Mouse (Mus musculus) E14TG2a.4 (cell line): ENCODE measurements around the gene Fam117b.

Source experiments
- H3K27me3 ChIP-seq: 2 replicates; pipeline ENCODE4 v1.6.1; 2014; ENCODE audit warnings: low read length, control low read depth; ENCODE audit not compliant: insufficient read depth
- H3K36me3 ChIP-seq: 2 replicates; pipeline ENCODE4 v1.6.1; 2014; ENCODE audit warnings: low read length, control low read depth; ENCODE audit not compliant: insufficient read depth
- H3K4me1 ChIP-seq: replicated peaks from 2 replicates; pipeline ENCODE4 v1.6.1; 2014; ENCODE audit warnings: low read depth, low read length, control low read depth
- H3K4me3 ChIP-seq: replicated peaks from 2 replicates; pipeline ENCODE4 v1.5.1; 2014; ENCODE audit warnings: mild to moderate bottlenecking, low read length
- H3K9me3 ChIP-seq: 2 replicates; pipeline ENCODE4 v1.6.1; 2014; ENCODE audit warnings: low read length, control low read depth
- CTCF ChIP-seq: conservative IDR thresholded peaks from 2 replicates; pipeline ENCODE4 v1.5.1; 2014; ENCODE audit warnings: low read length
- NANOG ChIP-seq: IDR thresholded peaks from 2 replicates; pipeline ENCODE4 v1.6.1; 2014; ENCODE audit warnings: borderline replicate concordance, low read length, mixed read lengths
- POU5F1 ChIP-seq: IDR thresholded peaks from 2 replicates; pipeline ENCODE4 v1.6.1; 2014; ENCODE audit warnings: low read length, borderline replicate concordance

The Fam117b gene

GRCm38 (mm10) chr1:59892777-59893176 lies 20.0 kb upstream of the Fam117b start:
- H3K4me1 ChIP-seq: 0 out of 2 replicates have a peak, but pooled peaks cover 3% of the 10 kb centered on the region
- no peaks in the 10 kb centered on the region for H3K27me3 ChIP-seq
- H3K4me3 ChIP-seq: no peak overlapping the region
- no peaks in the 10 kb centered on the region; the same call in 1 of the 2 replicates for H3K9me3 ChIP-seq
- TF ChIP-seq POU5F1 (no peak), NANOG (no peak), CTCF (0 out of 2 replicates have a peak, but pooled peaks have one; percentile 4)
- no peaks in the 10 kb centered on the region for H3K36me3 ChIP-seq

DNA sequence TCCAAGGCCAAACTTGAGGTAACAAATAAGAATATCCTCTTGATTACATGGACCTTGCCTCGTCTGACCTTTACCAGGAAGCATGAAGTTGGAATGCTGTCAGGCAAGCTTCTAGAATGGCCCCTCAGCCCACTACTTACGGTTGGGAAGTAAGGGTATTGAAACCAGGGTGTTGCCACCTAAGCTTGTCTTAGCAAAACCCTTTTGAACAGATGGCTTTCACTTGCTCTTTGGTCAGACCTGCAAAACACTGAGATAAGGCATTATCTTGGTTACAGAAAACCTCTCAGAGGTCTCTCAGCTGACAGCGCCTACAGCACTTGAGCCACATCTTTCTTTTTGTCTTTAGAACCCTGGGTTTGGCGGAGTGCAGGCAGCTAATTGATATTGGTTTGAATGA lies 18.8 kb upstream of the Fam117b start:
- Histone ChIP-seq H3K9me3 (no peaks in the 10 kb centered on the region; the same call in 1 of the 2 replicates), H3K4me3 (no peak overlapping the region), H3K36me3 (no peaks in the 10 kb centered on the region), H3K27me3 (no peaks in the 10 kb centered on the region), H3K4me1 (0 out of 2 replicates have a peak, but pooled peaks cover 3% of the 10 kb centered on the region)
- TF ChIP-seq NANOG (no peak), POU5F1 (no peak), CTCF (no peak)

GRCm38 (mm10) chr1:59895456-59895855 lies 17.4 kb upstream of the Fam117b start:
- TF ChIP-seq POU5F1 (no peak), NANOG (no peak), CTCF (no peak)
- Histone ChIP-seq H3K4me3 (no peak overlapping the region), H3K36me3 (no peaks in the 10 kb centered on the region), H3K27me3 (no peaks in the 10 kb centered on the region), H3K4me1 (no peaks in the 10 kb centered on the region), H3K9me3 (no peaks in the 10 kb centered on the region; the same call in 1 of the 2 replicates)

- Histone ChIP-seq H3K9me3 (no peaks in the 10 kb centered on the region; the same call in 1 of the 2 replicates), H3K27me3 (no peaks in the 10 kb centered on the region), H3K36me3 (no peaks in the 10 kb centered on the region), H3K4me3 (no peak overlapping the region), H3K4me1 (no peaks in the 10 kb centered on the region)
- TF ChIP-seq NANOG (no peak), CTCF (no peak), POU5F1 (no peak)
Observed at GRCm38 (mm10) chr1:59897147-59897798, 15.5 kb upstream of the Fam117b start.

- H3K9me3 ChIP-seq: no peaks in the 10 kb centered on the region
Observed at GRCm38 (mm10) chr1:59899679-59900078, 13.1 kb upstream of the Fam117b start.

DNA sequence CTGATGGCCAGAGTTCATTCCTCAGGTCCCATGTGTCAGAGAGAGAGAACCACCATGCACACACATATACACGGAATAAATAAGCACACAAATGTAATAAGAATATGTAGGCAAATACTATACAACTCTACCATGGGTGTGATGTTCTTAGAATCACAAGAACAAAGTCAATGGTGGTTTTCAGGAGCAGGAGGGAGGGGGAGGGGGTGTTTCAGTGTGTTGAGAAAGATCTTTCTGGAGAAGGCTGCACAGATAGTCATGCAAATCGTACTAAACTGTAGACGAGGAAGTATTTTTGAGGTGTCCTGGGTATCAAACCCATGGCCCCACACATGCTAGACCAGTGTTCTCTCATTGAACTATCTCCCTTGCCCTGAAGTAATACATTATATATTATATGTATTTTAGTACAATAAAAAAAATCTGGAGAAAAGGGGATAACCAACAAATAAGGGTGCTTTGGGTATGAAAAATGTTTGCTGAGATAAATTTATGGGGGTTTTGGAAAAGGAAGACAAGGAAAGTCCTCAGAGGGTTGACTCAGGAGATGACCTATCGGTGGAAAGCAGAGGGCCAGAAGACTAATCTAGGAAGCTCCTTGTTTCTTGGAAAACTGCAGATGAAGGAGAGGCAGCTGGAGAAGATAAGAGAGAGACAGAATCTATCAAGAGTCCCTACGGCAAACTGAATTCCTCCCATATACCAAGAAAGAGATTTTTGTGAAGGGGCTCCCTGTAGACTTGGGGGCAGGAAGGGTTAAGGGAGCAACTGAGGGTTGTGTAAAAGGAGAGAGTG lies 11.5 kb upstream of the Fam117b start:
- no peak overlapping the region for H3K4me3 ChIP-seq
- H3K4me1 ChIP-seq: no peaks in the 10 kb centered on the region
- H3K27me3 ChIP-seq: no peaks in the 10 kb centered on the region
- H3K9me3 ChIP-seq: no peaks in the 10 kb centered on the region
- no peaks in the 10 kb centered on the region for H3K36me3 ChIP-seq
- TF ChIP-seq CTCF (no peak), NANOG (no peak), POU5F1 (no peak)

More at GRCm38 (mm10) chr1:59899679-59900078, 13.1 kb upstream of the Fam117b start:
- H3K27me3 ChIP-seq: no peaks in the 10 kb centered on the region
- H3K36me3 ChIP-seq: no peaks in the 10 kb centered on the region
- TF ChIP-seq POU5F1 (no peak), CTCF (no peak), NANOG (no peak)
- no peaks in the 10 kb centered on the region for H3K4me1 ChIP-seq
- H3K4me3 ChIP-seq: no peak overlapping the region

- no peak overlapping the region for H3K4me3 ChIP-seq
- H3K36me3 ChIP-seq: no peaks in the 10 kb centered on the region
- peaks cover 7% of the 10 kb centered on the region for H3K4me1 ChIP-seq
- TF ChIP-seq CTCF: no peak
- TF ChIP-seq NANOG: no peak
- TF ChIP-seq POU5F1: no peak
- H3K9me3 ChIP-seq: no peaks in the 10 kb centered on the region
- no peaks in the 10 kb centered on the region for H3K27me3 ChIP-seq
Observed at GRCm38 (mm10) chr1:59902634-59903033, 10.2 kb upstream of the Fam117b start.

- no peaks in the 10 kb centered on the region for H3K36me3 ChIP-seq
- H3K4me3 ChIP-seq: no peak overlapping the region
- peaks cover 11% of the 10 kb centered on the region for H3K4me1 ChIP-seq
- H3K27me3 ChIP-seq: no peaks in the 10 kb centered on the region
- TF ChIP-seq CTCF: no peak
- TF ChIP-seq POU5F1: no peak
- TF ChIP-seq NANOG: no peak
- no peaks in the 10 kb centered on the region for H3K9me3 ChIP-seq
Observed at GRCm38 (mm10) chr1:59904630-59905295, 8.0 kb upstream of the Fam117b start.
